Mouse (Mus musculus) G1E (cell line): Measurements from ENCODE around the gene Klhl36. TPM values are rescaled to one million over a fixed set of nuclear protein-coding genes. Genes with fewer than 3 reads are reported as not detected.

Experiments used
- ATAC-seq: 2 replicates; pipeline ENCODE4 v1.8.0; 2016; ENCODE audit warnings: mild to moderate bottlenecking; ENCODE audit not compliant: insufficient number of reproducible peaks, poor library complexity, low FRiP score, severe bottlenecking; ENCODE audit errors: extremely low read depth
- DNase-seq: peaks from one replicate; pipeline ENCODE4 v3.0.0; 2012; ENCODE audit warnings: low spot score
- H3K27me3 ChIP-seq: 2 replicates; pipeline ENCODE4 v1.6.1; 2012; ENCODE audit warnings: mild to moderate bottlenecking, low read length, inconsistent platforms; ENCODE audit not compliant: insufficient read depth
- H3K36me3 ChIP-seq: replicated peaks from 2 replicates; pipeline ENCODE3; 2012; ENCODE audit warnings: mild to moderate bottlenecking, inconsistent platforms
- H3K4me1 ChIP-seq: 2 replicates; pipeline ENCODE4 v1.6.1; 2012; ENCODE audit warnings: low read depth, low read length, inconsistent platforms, mixed read lengths; ENCODE audit not compliant: insufficient read depth
- H3K4me3 ChIP-seq: 2 replicates; pipeline ENCODE4 v1.5.1; 2012; ENCODE audit warnings: low read depth, mild to moderate bottlenecking, inconsistent platforms, low read length, moderate library complexity, mixed read lengths
- H3K9me3 ChIP-seq: replicated peaks from 2 replicates; pipeline ENCODE4 v1.6.1; 2012; ENCODE audit warnings: inconsistent platforms
- CTCF ChIP-seq: IDR thresholded peaks from 2 replicates; pipeline ENCODE4 v1.5.1; 2012; ENCODE audit warnings: low read depth, low read length, inconsistent platforms, mixed read lengths
- GATA1 ChIP-seq: IDR thresholded peaks from 2 replicates; pipeline ENCODE4 v1.6.1; 2012; ENCODE audit warnings: borderline replicate concordance, low read length, inconsistent platforms, mixed read lengths
- GATA2 ChIP-seq: IDR thresholded peaks from 2 replicates; pipeline ENCODE4 v1.6.1; 2012; ENCODE audit warnings: low read depth, low read length, inconsistent platforms, borderline replicate concordance
- POLR2AphosphoS5 ChIP-seq: IDR thresholded peaks from 2 replicates; pipeline ENCODE4 v1.6.1; 2012; ENCODE audit warnings: low read depth, low read length, inconsistent platforms; ENCODE audit not compliant: insufficient replicate concordance
- TAL1 ChIP-seq: conservative IDR thresholded peaks from 2 replicates; pipeline ENCODE4 v1.6.1; 2012; ENCODE audit warnings: low read depth, low read length, inconsistent platforms, mixed read lengths
- polyA plus RNA-seq: library from polyadenylated mRNA; stranded (reverse); fragments of >175 nt; gene quantifications from 2 replicates; pipeline ENCODE4 v1.2.3, GENCODE M21; 2012
- total RNA-seq, 2 experiments: library from RNA; stranded (forward) in 1 of 2; stranded (reverse) in 1 of 2; fragments of 200-1000 nt in 1 of 2; fragments of >200 nt in 1 of 2; fragmentation: Nextera tagmentation in 1 of 2; gene quantifications; 2 replicates each; pipeline ENCODE4 v1.2.3; 2014 to 2017

Klhl36 gene
- total and polyA plus RNA-seq, 3 experiments = 3.9 to 8.7 (median 8.0) TPM

- no peak for ATAC-seq
- peaks cover 79% of the 10 kb centered on the region for H3K4me1 ChIP-seq
- peaks cover 49% of the 10 kb centered on the region for H3K36me3 ChIP-seq
- DNase-seq = no peak
- TF ChIP-seq POLR2AphosphoS5 (no peak), TAL1 (no peak), GATA2 (no peak), CTCF (no peak), GATA1 (no peak)
- H3K9me3 ChIP-seq = peaks cover 9% of the 10 kb centered on the region
- peak overlapping the region; percentile 39; the same call in 1 of the 2 replicates for H3K4me3 ChIP-seq
- H3K27me3 ChIP-seq = no peaks in the 10 kb centered on the region
Measured at GRCm38 (mm10) chr8:119914161-119914560, 52.1 kb downstream of the Klhl36 start.

GRCm38 (mm10) chr8:119915298-119915697 lies 53.2 kb downstream of the Klhl36 start:
- TF ChIP-seq CTCF (no peak), POLR2AphosphoS5 (no peak), GATA2 (no peak), TAL1 (no peak), GATA1 (no peak)
- no peaks in the 10 kb centered on the region for H3K27me3 ChIP-seq
- peaks cover 55% of the 10 kb centered on the region for H3K36me3 ChIP-seq
- ATAC-seq (no peak), DNase-seq (no peak)
- H3K9me3 ChIP-seq = peaks cover 12% of the 10 kb centered on the region
- H3K4me1 ChIP-seq = peaks cover 80% of the 10 kb centered on the region
- H3K4me3 ChIP-seq = no peak overlapping the region; the same call in 1 of the 2 replicates

- peaks cover 12% of the 10 kb centered on the region for H3K9me3 ChIP-seq
- H3K4me1 ChIP-seq = peaks cover 88% of the 10 kb centered on the region
- DNase-seq (no peak), ATAC-seq (no peak)
- H3K27me3 ChIP-seq = no peaks in the 10 kb centered on the region
- peaks cover 66% of the 10 kb centered on the region for H3K36me3 ChIP-seq
- TF ChIP-seq GATA1 = no peak
- TF ChIP-seq CTCF = no peak
- TF ChIP-seq TAL1 = no peak
- TF ChIP-seq POLR2AphosphoS5 = no peak
- no peak for TF ChIP-seq GATA2
- peak overlapping the region; percentile 52; the same call in 1 of the 2 replicates for H3K4me3 ChIP-seq
Measured at GRCm38 (mm10) chr8:119916237-119916892, 54.3 kb downstream of the Klhl36 start.

GRCm38 (mm10) chr8:119917415-119917814 lies 55.3 kb downstream of the Klhl36 start:
- TF ChIP-seq CTCF (no peak), POLR2AphosphoS5 (no peak), GATA2 (no peak), GATA1 (no peak), TAL1 (no peak)
- Histone ChIP-seq H3K4me3 (no peak overlapping the region; the same call in 1 of the 2 replicates), H3K9me3 (peaks cover 12% of the 10 kb centered on the region), H3K36me3 (peaks cover 73% of the 10 kb centered on the region), H3K27me3 (no peaks in the 10 kb centered on the region), H3K4me1 (peaks cover 90% of the 10 kb centered on the region)
- ATAC-seq (no peak), DNase-seq (no peak)

- no peak for TF ChIP-seq GATA2
- TF ChIP-seq POLR2AphosphoS5 = no peak
- TF ChIP-seq CTCF = no peak
- TF ChIP-seq GATA1 = no peak
- TF ChIP-seq TAL1 = peak; percentile 66
- Histone ChIP-seq H3K4me3 (no peak overlapping the region; the same call in 1 of the 2 replicates), H3K36me3 (peaks cover 73% of the 10 kb centered on the region), H3K27me3 (no peaks in the 10 kb centered on the region), H3K9me3 (peaks cover 12% of the 10 kb centered on the region), H3K4me1 (peaks cover 86% of the 10 kb centered on the region)
- ATAC-seq (peak; percentile 88), DNase-seq (peak; percentile 40)
Measured at GRCm38 (mm10) chr8:119918155-119918567, 56.1 kb downstream of the Klhl36 start.

- no peak for TF ChIP-seq TAL1
- no peak for TF ChIP-seq CTCF
- TF ChIP-seq GATA2 = no peak
- TF ChIP-seq POLR2AphosphoS5 = no peak
- TF ChIP-seq GATA1 = no peak
- peaks cover 80% of the 10 kb centered on the region for H3K36me3 ChIP-seq
- no peaks in the 10 kb centered on the region for H3K27me3 ChIP-seq
- DNase-seq = no peak
- peaks cover 11% of the 10 kb centered on the region for H3K9me3 ChIP-seq
- H3K4me3 ChIP-seq = no peak overlapping the region
- H3K4me1 ChIP-seq = peaks cover 84% of the 10 kb centered on the region
- ATAC-seq = no peak
Measured at GRCm38 (mm10) chr8:119923259-119923658, 61.2 kb downstream of the Klhl36 start.
